Comparison of ENCODE assay signal across 8 mouse cellular contexts in genomic region chr1:185285171-185285570, GRCm38 (mm10). TPM values are rescaled to one million over a fixed set of nuclear protein-coding genes. Genes with fewer than 3 reads are reported as not detected.
A peak's percentile ranks its signal among the peaks of the same experiment; 100 is the strongest.
DNase-seq lines count a peak whose midpoint lies in the region; ATAC-seq lines count a peak whose summit lies in the region.

No protein-coding gene starts in this region.

- no peaks in the 10 kb centered on the region for H3K4me1 ChIP-seq in midbrain, embryonic 16.5 days (ENCODE audit: control insufficient read depth, insufficient read depth, low read length)
- no peaks in the 10 kb centered on the region for H3K4me1 ChIP-seq in midbrain, embryonic 10.5 days
- H3K4me1 ChIP-seq in forebrain, embryonic 15.5 days, result peaks cover 16% of the 10 kb centered on the region

- H3K9ac ChIP-seq in midbrain, embryonic 16.5 days (ENCODE audit: low read depth, low read length), result no peak overlapping the region
- H3K9ac ChIP-seq in forebrain, embryonic 15.5 days (replicated peaks), result no peak overlapping the region

- H3K4me2 ChIP-seq in midbrain, embryonic 16.5 days (ENCODE audit: low read length), result no peak overlapping the region
- H3K4me2 ChIP-seq in forebrain, embryonic 15.5 days (replicated peaks), result no peak overlapping the region

- peak; percentile 62; the same call in 1 of the 2 replicates for ATAC-seq in midbrain, embryonic 16.5 days
- ATAC-seq in forebrain, embryonic 15.5 days (replicated peaks), result peak; percentile 84

- H3K4me3 ChIP-seq in midbrain, embryonic 16.5 days (ENCODE audit: low read depth, low read length), result no peak overlapping the region
- no peak overlapping the region for H3K4me3 ChIP-seq in midbrain, embryonic 10.5 days
- H3K4me3 ChIP-seq in forebrain, embryonic 15.5 days, result no peak overlapping the region

- no peak overlapping the region for H3K27ac ChIP-seq in midbrain, embryonic 16.5 days (ENCODE audit: low read length)
- H3K27ac ChIP-seq in midbrain, embryonic 10.5 days (replicated peaks), result no peak overlapping the region
- H3K27ac ChIP-seq in forebrain, embryonic 15.5 days (replicated peaks), result peak overlapping the region; percentile 61

- 88% methylated on average over 4 of the region's 4 CpGs for WGBS in midbrain, embryonic 16.5 days
- 94% methylated on average over 4 of the region's 4 CpGs for WGBS in midbrain, embryonic 10.5 days
- 53% methylated on average over 4 of the region's 4 CpGs for WGBS in forebrain, embryonic 15.5 days

- no peaks in the 10 kb centered on the region for H3K9me3 ChIP-seq in midbrain, embryonic 16.5 days (replicated peaks; ENCODE audit: control insufficient read depth, low read length, poor library complexity, severe bottlenecking)
- H3K9me3 ChIP-seq in midbrain, embryonic 10.5 days (replicated peaks), result no peaks in the 10 kb centered on the region
- no peaks in the 10 kb centered on the region for H3K9me3 ChIP-seq in forebrain, embryonic 15.5 days

- peaks cover 47% of the 10 kb centered on the region for H3K36me3 ChIP-seq in midbrain, embryonic 16.5 days (ENCODE audit: control insufficient read depth, insufficient read depth, low read length)
- peaks cover 91% of the 10 kb centered on the region for H3K36me3 ChIP-seq in midbrain, embryonic 10.5 days
- peaks cover 59% of the 10 kb centered on the region for H3K36me3 ChIP-seq in forebrain, embryonic 15.5 days

- no peaks in the 10 kb centered on the region for H3K27me3 ChIP-seq in midbrain, embryonic 16.5 days (ENCODE audit: control insufficient read depth, insufficient read depth, low read depth, low read length)
- H3K27me3 ChIP-seq in midbrain, embryonic 10.5 days (ENCODE audit: low read depth, poor library complexity, severe bottlenecking), result no peaks in the 10 kb centered on the region
- H3K27me3 ChIP-seq in forebrain, embryonic 15.5 days, result no peaks in the 10 kb centered on the region

- peak; percentile 57 to 61 for DNase-seq in adrenal gland, adult 18-20 months (ENCODE audit: low spot score in 2 of 2)
- DNase-seq in adrenal gland, postnatal 4 days (ENCODE audit: low spot score in 2 of 2), result no peak
- no peak for DNase-seq in midbrain, embryonic 10.5 days (ENCODE audit: low spot score)
- peak; percentile 70 to 77 for DNase-seq in kidney, postnatal 4 days
- DNase-seq in c-Kit-positive CD71-positive TER-119-positive erythroid progenitor cells, embryonic 14.5 days (ENCODE audit: low spot score), result no peak
- DNase-seq in thymus, postnatal 10 days (ENCODE audit: low spot score in 2 of 2), result no peak

RNA-seq across cellular contexts. Expression of gene Iars2, which starts 44.0 kb away (rescaled TPM):
- 10 to 100 TPM; 80.4 to 92.5 TPM for total RNA-seq in adrenal gland, adult 18-20 months (2021)
- 100 to 1,000 TPM in 1 of 2 experiments, 10 to 100 TPM in 1; 95.2 to 101 TPM for total RNA-seq in adrenal gland, postnatal 4 days (2021)
- polyA plus RNA-seq in midbrain, embryonic 16.5 days (2015; fragmentation: Nextera tagmentation; extraction: Ambion mirVana), result 17.0 and 17.8 TPM in 2 replicates
- polyA plus RNA-seq in midbrain, embryonic 10.5 days (2016; fragmentation: Nextera tagmentation; extraction: Ambion mirVana), result 25.0 and 25.7 TPM in 2 replicates
- 19.2 and 19.9 TPM in 2 replicates for polyA plus RNA-seq in forebrain, embryonic 15.5 days (2015; fragmentation: Nextera tagmentation; extraction: Ambion mirVana)

RNA-seq across cellular contexts. Expression of gene Bpnt1, which starts 46.8 kb away (rescaled TPM):
- total RNA-seq in adrenal gland, adult 18-20 months (2021), result 100 to 1,000 TPM; 116 to 119 TPM
- total RNA-seq in adrenal gland, postnatal 4 days (2021), result 10 to 100 TPM; 57.3 to 64.4 TPM
- polyA plus RNA-seq in midbrain, embryonic 16.5 days (2015; fragmentation: Nextera tagmentation; extraction: Ambion mirVana), result 45.2 and 46.1 TPM in 2 replicates
- 30.7 and 31.8 TPM in 2 replicates for polyA plus RNA-seq in midbrain, embryonic 10.5 days (2016; fragmentation: Nextera tagmentation; extraction: Ambion mirVana)
- 34.5 and 40.9 TPM in 2 replicates for polyA plus RNA-seq in forebrain, embryonic 15.5 days (2015; fragmentation: Nextera tagmentation; extraction: Ambion mirVana)

Comparison
In these comparisons a context has a peak if more than half of its experiments do, and no peak if none do; other contexts are left out.
1. DNase-seq: peak in adrenal gland, adult 18-20 months (2 of 2) and kidney, postnatal 4 days (2 of 2); none in adrenal gland, postnatal 4 days (0 of 2), midbrain, embryonic 10.5 days (single experiment), c-Kit-positive CD71-positive TER-119-positive erythroid progenitor cells, embryonic 14.5 days (single experiment) and thymus, postnatal 10 days (0 of 2).